Mouse (Mus musculus) CD4-positive, CD25-positive, alpha-beta regulatory T cell (primary cell): ENCODE results near the gene Gm20683. TPM values are rescaled to one million over a fixed set of nuclear protein-coding genes. Genes with fewer than 3 reads are reported as not detected.

Source experiments
- polyA plus RNA-seq: library from polyadenylated mRNA; unstranded; fragments of 100-300 nt; shearing (Covaris generic); gene quantifications from one replicate; pipeline ENCODE4 v1.2.1, GENCODE M21; 2017

Gene Gm20683
- 2.6 TPM for polyA plus RNA-seq

GRCm38 (mm10) chr17:25841117-25841880 lies at the start of gene Gm20683:
Gm20683 (minus strand) TSS chr17:25841763.

GRCm38 (mm10) chr17:25880196-25880910 lies 38.8 kb upstream of the Gm20683 start, which contains the start of gene Wfikkn1:
Wfikkn1 (minus strand) TSS chr17:25880858.

GRCm38 (mm10) chr17:25874721-25875170 lies 33.2 kb upstream of the Gm20683 start, which contains the start of gene Mettl26:
Mettl26 (plus strand) TSS chr17:25875074.

GRCm38 (mm10) chr17:25868601-25869191 lies 27.1 kb upstream of the Gm20683 start, which contains the start of gene Mcrip2:
Mcrip2 (minus strand) TSS chr17:25868764.

GRCm38 (mm10) chr17:25860832-25861703 lies 19.5 kb upstream of the Gm20683 start, which contains the start of gene Wdr90:
Wdr90 (minus strand) TSS chr17:25861501.

GRCm38 (mm10) chr17:25844396-25844901 lies 2.9 kb upstream of the Gm20683 start, which contains the start of gene Rhot2:
Rhot2 (minus strand) TSS chr17:25844851.

GRCm38 (mm10) chr17:25837076-25837410 lies 4.5 kb downstream of the Gm20683 start, which contains the start of gene Rhbdl1:
Rhbdl1 (minus strand) TSS chr17:25837295.

GRCm38 (mm10) chr17:25833291-25833663 lies 8.3 kb downstream of the Gm20683 start, which contains the start of gene Stub1:
Stub1 (minus strand) TSS chr17:25833404.

GRCm38 (mm10) chr17:25828712-25829557 lies 12.6 kb downstream of the Gm20683 start, which contains the start of gene Jmjd8:
Jmjd8 (plus strand) TSS chr17:25828867.

GRCm38 (mm10) chr17:25823452-25823851 lies 18.1 kb downstream of the Gm20683 start, which contains the start of gene Wdr24:
Wdr24 (plus strand) TSS chr17:25823627.

GRCm38 (mm10) chr17:25808789-25809605 lies 32.6 kb downstream of the Gm20683 start, which contains the start of gene Fbxl16:
Fbxl16 (plus strand) TSS chr17:25809085.

GRCm38 (mm10) chr17:25796951-25797369 lies 44.6 kb downstream of the Gm20683 start, which contains the start of gene Metrn:
Metrn (minus strand) TSS chr17:25797136.

GRCm38 (mm10) chr17:25795609-25796092 lies 45.9 kb downstream of the Gm20683 start, which contains the start of gene AC134908.4:
AC134908.4 (minus strand) TSS chr17:25795659.

GRCm38 (mm10) chr17:25792615-25793014 lies 48.9 kb downstream of the Gm20683 start, which contains the start of gene Fam173a:
Fam173a (minus strand) TSS chr17:25792901.

GRCm38 (mm10) chr17:25786280-25786679 lies 55.3 kb downstream of the Gm20683 start, which contains the start of gene Ccdc78:
Ccdc78 (plus strand) TSS chr17:25786580.

GRCm38 (mm10) chr17:25785281-25785745 lies 56.2 kb downstream of the Gm20683 start, which contains the start of gene Haghl:
Haghl (minus strand) TSS chr17:25785673.

